Mouse (Mus musculus): Measurements from ENCODE around the gene Ttc17.

Ttc17 gene

GRCm38 (mm10) chr2:94381057-94381647, 25.3 kb downstream of the Ttc17 start:
- DNase-seq (ENCODE audit: low read depth in 2 of 2, low spot score in 2 of 2): no peak

- no peak for DNase-seq (ENCODE audit: low read depth in 2 of 2, low spot score in 2 of 2)
These were observed 27.8 kb downstream of the Ttc17 start for GRCm38 (mm10) chr2:94378678-94379077.

- DNase-seq (ENCODE audit: low read depth in 2 of 2, low spot score in 2 of 2): no peak
These were observed 35.4 kb downstream of the Ttc17 start for GRCm38 (mm10) chr2:94371093-94371492.

- no peak for DNase-seq (ENCODE audit: low read depth in 2 of 2, low spot score in 2 of 2)
These were observed 42.7 kb downstream of the Ttc17 start for GRCm38 (mm10) chr2:94363821-94364220.

- no peak for DNase-seq (ENCODE audit: low read depth in 2 of 2, low spot score in 2 of 2)
These were observed 46.0 kb downstream of the Ttc17 start for GRCm38 (mm10) chr2:94360398-94360973.

GRCm38 (mm10) chr2:94348165-94348591, 58.3 kb downstream of the Ttc17 start:
- DNase-seq (ENCODE audit: low read depth in 2 of 2, low spot score in 2 of 2): no peak

- no peak for DNase-seq (ENCODE audit: low read depth in 2 of 2, low spot score in 2 of 2)
These were observed 59.7 kb downstream of the Ttc17 start for GRCm38 (mm10) chr2:94346746-94347145.

- DNase-seq (ENCODE audit: low read depth in 2 of 2, low spot score in 2 of 2): no peak
These were observed 61.9 kb downstream of the Ttc17 start for GRCm38 (mm10) chr2:94344624-94345023.

GRCm38 (mm10) chr2:94343290-94344285, 62.9 kb downstream of the Ttc17 start:
- no peak for DNase-seq (ENCODE audit: low read depth in 2 of 2, low spot score in 2 of 2)

- DNase-seq (ENCODE audit: low read depth in 2 of 2, low spot score in 2 of 2): no peak
These were observed 65.7 kb downstream of the Ttc17 start for GRCm38 (mm10) chr2:94340769-94341168.

- no peak for DNase-seq (ENCODE audit: low read depth in 2 of 2, low spot score in 2 of 2)
These were observed 67.0 kb downstream of the Ttc17 start for GRCm38 (mm10) chr2:94339495-94339894.

- no peak for DNase-seq (ENCODE audit: low read depth in 2 of 2, low spot score in 2 of 2)
These were observed 70.2 kb downstream of the Ttc17 start for GRCm38 (mm10) chr2:94336336-94336735.

GRCm38 (mm10) chr2:94334742-94335046, 71.8 kb downstream of the Ttc17 start:
- DNase-seq (ENCODE audit: low read depth in 2 of 2, low spot score in 2 of 2): no peak

GRCm38 (mm10) chr2:94333841-94334741, 72.4 kb downstream of the Ttc17 start:
- DNase-seq (ENCODE audit: low read depth in 2 of 2, low spot score in 2 of 2): no peak

- DNase-seq (ENCODE audit: low read depth in 2 of 2, low spot score in 2 of 2): no peak
These were observed 73.4 kb downstream of the Ttc17 start for GRCm38 (mm10) chr2:94333086-94333485.

GRCm38 (mm10) chr2:94329336-94329735, 77.2 kb downstream of the Ttc17 start:
- no peak for DNase-seq (ENCODE audit: low read depth in 2 of 2, low spot score in 2 of 2)

GRCm38 (mm10) chr2:94327836-94328235, 78.7 kb downstream of the Ttc17 start:
- DNase-seq (ENCODE audit: low read depth in 2 of 2, low spot score in 2 of 2): no peak

- no peak for DNase-seq (ENCODE audit: low read depth in 2 of 2, low spot score in 2 of 2)
These were observed 86.7 kb downstream of the Ttc17 start for GRCm38 (mm10) chr2:94319780-94320179.

- DNase-seq (ENCODE audit: low read depth in 2 of 2, low spot score in 2 of 2): no peak
These were observed 90.0 kb downstream of the Ttc17 start for GRCm38 (mm10) chr2:94316526-94316925.

GRCm38 (mm10) chr2:94303984-94304383, 102.5 kb downstream of the Ttc17 start:
- DNase-seq (ENCODE audit: low read depth in 2 of 2, low spot score in 2 of 2): no peak

GRCm38 (mm10) chr2:94302393-94302792, 104.1 kb downstream of the Ttc17 start:
- no peak for DNase-seq (ENCODE audit: low read depth in 2 of 2, low spot score in 2 of 2)
